Mouse (Mus musculus): Measurements from ENCODE around the gene A3galt2. TPM values are rescaled to one million over a fixed set of nuclear protein-coding genes. Genes with fewer than 3 reads are reported as not detected.

A3galt2 gene
- total RNA-seq, 2 experiments from 2014 or later: 0.20 to 0.26 TPM

- no peak for DNase-seq (ENCODE audit: low spot score in 2 of 2)
- Histone ChIP-seq H3K27ac (0 out of 2 replicates have a peak overlapping the region, but pooled peaks have one; percentile 33), H3K4me3 (no peak overlapping the region)
- no peak for TF ChIP-seq CTCF (conservative IDR thresholded peaks at IDR 0.05)
Measured at GRCm38 (mm10) chr4:128748309-128748708, 6.9 kb upstream of the A3galt2 start.

GRCm38 (mm10) chr4:128751006-128751405 is 4.2 kb upstream of the A3galt2 start:
- H3K27ac ChIP-seq: no peak overlapping the region
- TF ChIP-seq CTCF (conservative IDR thresholded peaks at IDR 0.05): peak; percentile 58

GRCm38 (mm10) chr4:128752031-128752757 is 3.0 kb upstream of the A3galt2 start:
- Histone ChIP-seq H3K4me3 (no peak overlapping the region), H3K27ac (no peak overlapping the region)
- no peak for DNase-seq (ENCODE audit: low spot score in 2 of 2)
- TF ChIP-seq CTCF (conservative IDR thresholded peaks at IDR 0.05): no peak

More at GRCm38 (mm10) chr4:128751006-128751405, 4.2 kb upstream of the A3galt2 start:
- no peak for DNase-seq (ENCODE audit: low spot score in 2 of 2)
- H3K4me3 ChIP-seq: no peak overlapping the region

- no peak overlapping the region for H3K4me3 ChIP-seq
- no peak for DNase-seq (ENCODE audit: low spot score in 2 of 2)
- no peak for TF ChIP-seq CTCF (conservative IDR thresholded peaks at IDR 0.05)
- H3K27ac ChIP-seq: no peak overlapping the region
Measured at GRCm38 (mm10) chr4:128753571-128753970, 1.6 kb upstream of the A3galt2 start.

GRCm38 (mm10) chr4:128755900-128756299 is 736 bp downstream of the A3galt2 start:
- no peak for DNase-seq (ENCODE audit: low spot score in 2 of 2)
- TF ChIP-seq CTCF (conservative IDR thresholded peaks at IDR 0.05): 0 out of 2 replicates have a peak, but pooled peaks have one; percentile 7
- Histone ChIP-seq H3K4me3 (no peak overlapping the region), H3K27ac (no peak overlapping the region)

GRCm38 (mm10) chr4:128759214-128759613 is 4.0 kb downstream of the A3galt2 start:
- TF ChIP-seq CTCF (conservative IDR thresholded peaks at IDR 0.05): no peak
- Histone ChIP-seq H3K4me3 (no peak overlapping the region), H3K27ac (no peak overlapping the region)
- no peak for DNase-seq (ENCODE audit: low spot score in 2 of 2)

- H3K4me3 ChIP-seq: no peak overlapping the region
- no peak for TF ChIP-seq CTCF (conservative IDR thresholded peaks at IDR 0.05)
- DNase-seq (ENCODE audit: low spot score in 2 of 2): no peak
- H3K27ac ChIP-seq: no peak overlapping the region
Measured at GRCm38 (mm10) chr4:128760029-128760428, 4.9 kb downstream of the A3galt2 start.

- Histone ChIP-seq H3K4me3 (no peak overlapping the region), H3K27ac (no peak overlapping the region)
- no peak for TF ChIP-seq CTCF (conservative IDR thresholded peaks at IDR 0.05)
- DNase-seq (ENCODE audit: low spot score in 2 of 2): no peak
Measured at GRCm38 (mm10) chr4:128766929-128767328, 11.8 kb downstream of the A3galt2 start.

GRCm38 (mm10) chr4:128768120-128768519 is 13.0 kb downstream of the A3galt2 start:
- DNase-seq (ENCODE audit: low spot score in 2 of 2): no peak
- TF ChIP-seq CTCF (conservative IDR thresholded peaks at IDR 0.05): no peak
- Histone ChIP-seq H3K4me3 (no peak overlapping the region), H3K27ac (no peak overlapping the region)

- no peak for TF ChIP-seq CTCF (conservative IDR thresholded peaks at IDR 0.05)
- H3K4me3 ChIP-seq: no peak overlapping the region
- DNase-seq (ENCODE audit: low spot score in 2 of 2): no peak
- H3K27ac ChIP-seq: no peak overlapping the region
Measured at GRCm38 (mm10) chr4:128769569-128770355, 14.6 kb downstream of the A3galt2 start.

GRCm38 (mm10) chr4:128770698-128771097 is 15.5 kb downstream of the A3galt2 start:
- no peak for DNase-seq (ENCODE audit: low spot score in 2 of 2)
- Histone ChIP-seq H3K27ac (no peak overlapping the region), H3K4me3 (no peak overlapping the region)
- TF ChIP-seq CTCF (conservative IDR thresholded peaks at IDR 0.05): no peak

GRCm38 (mm10) chr4:128773820-128774219 is 18.7 kb downstream of the A3galt2 start:
- H3K4me3 ChIP-seq: no peak overlapping the region
- H3K27ac ChIP-seq: no peak overlapping the region
- no peak for DNase-seq (ENCODE audit: low spot score in 2 of 2)
- TF ChIP-seq CTCF (conservative IDR thresholded peaks at IDR 0.05): no peak

GRCm38 (mm10) chr4:128774467-128774866 is 19.3 kb downstream of the A3galt2 start:
- peak; percentile 96 for TF ChIP-seq CTCF (conservative IDR thresholded peaks at IDR 0.05)
- Histone ChIP-seq H3K4me3 (no peak overlapping the region), H3K27ac (no peak overlapping the region)
- peak; percentile 29 to 58 for DNase-seq (ENCODE audit: low spot score in 2 of 2)

Measured in layer of hippocampus, adult 2 months (tissue).